Mouse (Mus musculus): ENCODE measurements around the gene Slc10a1.

GRCm38 (mm10) chr12:80938642-80939041, 29.9 kb downstream of the Slc10a1 start:
- no peak for TF ChIP-seq CTCF (IDR thresholded peaks at IDR 0.05; ENCODE audit: control insufficient read depth, insufficient read depth, insufficient read length)
- no peak for TF ChIP-seq FOSL1 (IDR thresholded peaks at IDR 0.05; ENCODE audit: insufficient read depth, low read length, poor library complexity, severe bottlenecking)
